Mouse (Mus musculus): ENCODE data around the gene Tgfb2. TPM values are rescaled to one million over a fixed set of nuclear protein-coding genes. Genes with fewer than 3 reads are reported as not detected.

Tgfb2 gene
- total RNA-seq (2023), result 1 to 10 TPM in 1 of 2 experiments, under 1 TPM in 1; 0.99 to 2.2 TPM

GRCm38 (mm10) chr1:186705915-186706248 is at the start of gene Tgfb2:
Tgfb2 (minus strand) TSS chr1:186705989.

GRCm38 (mm10) chr1:186748724-186749653 is 43.2 kb upstream of the Tgfb2 start, which contains the start of gene Rrp15:
Rrp15 (minus strand) TSS chr1:186749358.

Other genes with a start within 250 kb of the Tgfb2 start
- gene Rrp15, start 43.4 kb upstream of the Tgfb2 start, total RNA-seq (2023), result 1 to 10 TPM; 6.4 to 7.8 TPM